Mouse (Mus musculus): ENCODE measurements at regions not wholly inside any gene's neighbourhood (a gene's known extent, or its start where the extent isn't known, plus 50 kb on each side); places are given as distances from the start of the nearest gene placed in this dataset.

DNA sequence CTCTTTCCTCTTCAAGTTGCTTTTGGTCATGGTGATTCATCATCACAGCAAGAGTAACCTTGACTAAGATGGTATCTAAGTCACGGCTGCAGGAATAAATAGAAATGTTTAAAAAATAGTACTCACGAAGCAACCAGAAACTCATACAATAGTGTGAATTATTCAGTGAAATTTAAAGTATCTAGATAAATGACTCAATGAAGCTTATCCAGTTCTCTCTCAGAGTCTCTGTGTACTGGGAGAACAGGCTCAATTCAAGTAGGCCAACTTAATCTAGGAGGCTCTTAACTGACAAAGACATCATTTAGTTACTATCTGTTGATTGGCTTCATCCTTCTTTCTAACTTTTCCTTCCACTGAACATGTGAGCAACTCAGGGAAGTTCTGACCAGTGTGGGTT lies 175.5 kb upstream of the Pcdh15 start:
- DNase-seq (ENCODE audit: inconsistent ontology term), result no peak

DNA sequence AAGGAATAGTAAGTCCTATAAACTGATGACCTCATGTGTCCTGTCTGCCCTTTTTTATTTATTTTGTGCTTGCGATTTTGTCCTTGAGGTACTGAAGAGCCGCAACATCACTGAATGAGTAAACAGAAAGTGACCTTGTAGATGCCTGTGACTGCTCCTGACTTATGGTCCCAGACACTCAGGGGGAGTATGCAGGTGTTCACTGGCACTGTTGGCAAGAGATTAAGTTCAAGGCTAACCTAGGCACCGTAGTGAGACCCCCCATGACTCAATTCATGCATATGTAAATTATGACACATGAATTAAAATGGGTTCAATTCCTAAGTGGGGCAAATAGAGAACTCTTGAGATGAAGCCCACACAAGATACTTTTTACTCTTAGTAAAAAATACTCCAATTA lies 142.2 kb upstream of the Pcdh15 start:
- DNase-seq (ENCODE audit: inconsistent ontology term), result no peak

GRCm38 (mm10) chr10:72960051-72960450 lies 139.1 kb upstream of the Pcdh15 start:
- no peak for DNase-seq (ENCODE audit: inconsistent ontology term)

GRCm38 (mm10) chr10:72981359-72981758 lies 117.8 kb upstream of the Pcdh15 start:
- no peak for DNase-seq (ENCODE audit: inconsistent ontology term)

DNA sequence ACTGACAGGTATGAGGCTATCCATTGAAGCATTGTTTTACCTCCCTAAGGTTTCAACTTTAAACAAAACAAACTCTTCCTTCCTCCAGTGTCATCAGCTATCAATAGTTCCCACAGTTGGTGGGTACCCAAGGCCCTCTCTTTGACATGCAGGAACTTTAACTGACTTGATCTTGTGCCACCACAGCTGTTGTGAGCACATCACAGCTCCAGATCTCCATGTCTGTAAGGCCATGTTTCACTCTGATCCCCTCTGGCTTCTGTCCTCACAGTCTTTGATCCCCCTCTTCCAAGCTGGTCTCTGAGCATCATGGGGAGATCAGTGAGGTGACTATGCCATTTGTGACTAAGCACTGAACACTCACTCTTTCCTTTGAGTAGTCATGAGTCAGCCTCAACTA lies 110.8 kb upstream of the Pcdh15 start:
- DNase-seq (ENCODE audit: inconsistent ontology term), result peak; percentile 84

- DNase-seq (ENCODE audit: inconsistent ontology term), result no peak
Measured at GRCm38 (mm10) chr10:73010897-73011296, 88.2 kb upstream of the Pcdh15 start.

DNA sequence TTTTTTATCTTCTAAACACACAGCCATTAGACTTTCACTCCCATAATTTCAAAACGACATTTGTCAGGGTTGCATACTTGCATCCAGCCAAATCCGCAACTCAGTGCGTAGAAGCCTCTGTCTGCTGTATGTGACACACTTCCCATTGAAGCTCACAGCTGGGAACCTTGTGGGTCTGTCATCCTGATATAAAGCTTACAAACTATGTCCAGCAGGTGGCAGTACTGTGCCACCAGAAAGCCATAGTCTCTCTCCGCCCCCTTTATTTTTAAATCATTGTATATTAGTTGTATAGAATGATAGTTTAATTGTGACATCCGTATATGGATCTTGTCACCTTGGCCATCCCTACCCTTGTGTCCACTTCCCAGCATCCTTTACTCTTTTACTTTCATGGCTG lies 87.3 kb upstream of the Pcdh15 start:
- DNase-seq (ENCODE audit: inconsistent ontology term), result no peak

DNA sequence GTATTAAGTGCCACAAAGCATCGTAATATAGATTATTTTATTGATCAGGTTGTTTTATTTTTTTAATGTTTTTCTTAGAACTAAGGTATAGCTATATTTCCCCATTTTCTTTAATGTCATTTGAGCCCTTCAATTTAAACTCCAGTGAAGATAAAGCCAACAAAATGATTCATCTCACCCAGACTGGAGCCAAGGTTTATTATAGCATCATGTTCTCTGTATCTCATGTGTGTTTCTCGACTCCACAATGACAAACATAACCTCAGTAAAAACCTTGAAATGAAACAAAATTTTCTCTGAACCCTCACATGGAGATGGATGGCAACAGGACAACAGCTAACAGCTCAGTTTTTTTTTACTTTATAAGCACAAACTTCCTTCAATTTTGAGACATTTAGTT lies 61.7 kb upstream of the Pcdh15 start:
- DNase-seq (ENCODE audit: inconsistent ontology term), result no peak

GRCm38 (mm10) chr10:73039551-73039950 lies 59.6 kb upstream of the Pcdh15 start:
- DNase-seq (ENCODE audit: inconsistent ontology term), result no peak
